Mouse (Mus musculus): Measurements from ENCODE around the gene Ooep. TPM values are rescaled to one million over a fixed set of nuclear protein-coding genes. Genes with fewer than 3 reads are reported as not detected.

The Ooep gene
- polyA plus RNA-seq (2014; fragmentation: Nextera tagmentation; extraction: Ambion mirVana), result 0.24 and 0.40 TPM in 2 replicates

DNA sequence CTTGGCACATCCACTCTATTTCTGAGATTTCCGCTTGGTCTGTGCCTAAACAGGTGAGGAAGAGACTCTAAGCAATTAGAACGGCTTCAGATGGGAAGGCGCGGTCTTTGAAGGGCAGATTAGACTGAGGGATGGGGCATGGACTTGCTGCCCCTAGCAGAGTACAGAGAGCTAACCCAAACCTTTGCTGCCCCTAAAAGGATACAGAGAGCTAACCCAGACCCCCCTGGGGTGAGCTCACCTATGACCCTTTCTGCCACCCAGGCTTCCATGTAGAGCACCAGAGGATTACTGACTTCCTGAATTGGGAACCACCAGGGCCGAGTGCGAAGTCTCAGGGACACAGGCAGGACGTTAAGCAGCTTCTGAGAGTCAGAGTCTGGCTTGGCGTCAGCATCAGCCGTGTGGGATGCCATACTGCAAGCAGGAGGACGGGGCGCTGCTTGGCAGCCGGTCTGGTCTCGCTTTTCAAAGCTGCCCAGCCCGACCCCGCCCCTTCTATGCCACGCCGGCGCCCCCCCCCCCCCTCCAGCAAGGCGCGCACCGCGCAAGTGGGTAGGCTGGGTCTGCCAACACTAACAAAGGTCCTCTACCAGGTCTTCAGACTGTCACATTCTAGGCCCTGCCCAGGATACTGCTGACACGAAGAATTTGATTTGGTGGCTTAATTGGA, at the start of gene Ooep:
Ooep (minus strand) TSS at position 613 of the 673 bp plus-strand sequence.
- no peak within 1 kb of the TSS for H3K27ac ChIP-seq (ENCODE audit: low read depth)
- H3K4me1 ChIP-seq (replicated peaks; ENCODE audit: control insufficient read depth, insufficient read depth, low read length), result 0 out of 2 replicates have a peak, but pooled peaks cover 2% of the 10 kb centered on the region
- ATAC-seq (replicated peaks; ENCODE audit: low FRiP score, low TSS enrichment, low read depth), result peak; percentile 27; the same call in 1 of the 2 replicates
- H3K9me3 ChIP-seq (ENCODE audit: control insufficient read depth, low read length), result no peaks in the 10 kb centered on the region
- WGBS, result 4% methylated on average over 21 of the region's 23 CpGs
- H3K4me2 ChIP-seq (ENCODE audit: low read length), result peak within 1 kb of the TSS; percentile 44
- no peak for DNase-seq (ENCODE audit: low spot score)
- no peak within 1 kb of the TSS for H3K9ac ChIP-seq (ENCODE audit: low read length)
- H3K27me3 ChIP-seq (replicated peaks; ENCODE audit: control insufficient read depth, insufficient read depth, low read length), result no peaks in the 10 kb centered on the region
- H3K4me3 ChIP-seq (ENCODE audit: low read depth, low read length), result peak within 1 kb of the TSS; percentile 13
- no peaks in the 10 kb centered on the region for H3K36me3 ChIP-seq (ENCODE audit: control insufficient read depth, insufficient read depth, low read length)

DNA sequence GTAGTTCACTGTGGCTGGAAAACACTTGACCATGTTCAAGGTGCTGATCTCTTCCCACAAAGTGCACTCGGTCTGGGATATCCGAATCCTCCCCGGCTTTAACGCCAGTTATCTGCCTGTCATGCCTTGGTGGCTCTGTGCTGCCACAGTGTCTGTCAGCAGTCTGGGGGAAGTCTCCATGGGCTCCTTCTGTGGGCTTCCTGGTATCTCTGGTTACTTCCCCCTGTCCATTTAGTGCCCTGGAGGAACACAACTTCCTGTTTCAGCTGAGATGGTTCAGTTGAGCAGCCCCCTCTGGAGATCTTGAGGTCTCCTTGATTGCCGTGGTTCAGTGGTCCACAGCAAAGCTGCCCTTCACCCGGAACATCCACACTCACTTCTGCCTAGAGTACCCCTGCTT, 49.7 kb upstream of the Ooep start:
- WGBS, result 88% methylated on average over 6 of the region's 6 CpGs

GRCm38 (mm10) chr9:78427362-78427781, 48.8 kb upstream of the Ooep start:
- Histone ChIP-seq H3K36me3 (ENCODE audit: control insufficient read depth, insufficient read depth, low read length) (no peaks in the 10 kb centered on the region), H3K9ac (ENCODE audit: low read length) (no peak overlapping the region; the same call in 1 of the 2 replicates), H3K27me3 (replicated peaks; ENCODE audit: control insufficient read depth, insufficient read depth, low read length) (no peaks in the 10 kb centered on the region), H3K4me1 (replicated peaks; ENCODE audit: control insufficient read depth, insufficient read depth, low read length) (no peaks in the 10 kb centered on the region), H3K4me3 (ENCODE audit: low read depth, low read length) (peak overlapping the region; percentile 20), H3K27ac (ENCODE audit: low read depth) (no peak overlapping the region), H3K4me2 (ENCODE audit: low read length) (peak overlapping the region; percentile 63), H3K9me3 (ENCODE audit: control insufficient read depth, low read length) (no peaks in the 10 kb centered on the region)
- WGBS, result 33% methylated on average over 21 of the region's 27 CpGs
- ATAC-seq (replicated peaks; ENCODE audit: low FRiP score, low TSS enrichment, low read depth) (0 out of 2 replicates have a peak, but pooled peaks have one; percentile 27), DNase-seq (ENCODE audit: low spot score) (no peak)

More for the DNA sequence above, 49.7 kb upstream of the Ooep start:
- no peak for DNase-seq (ENCODE audit: low spot score)
- no peak overlapping the region for H3K4me3 ChIP-seq (ENCODE audit: low read depth, low read length)
- no peaks in the 10 kb centered on the region for H3K36me3 ChIP-seq (ENCODE audit: control insufficient read depth, insufficient read depth, low read length)
- H3K9ac ChIP-seq (ENCODE audit: low read length), result no peak overlapping the region
- H3K27ac ChIP-seq (ENCODE audit: low read depth), result no peak overlapping the region
- no peak overlapping the region for H3K4me2 ChIP-seq (ENCODE audit: low read length)
- no peak for ATAC-seq (replicated peaks; ENCODE audit: low FRiP score, low TSS enrichment, low read depth)
- H3K27me3 ChIP-seq (replicated peaks; ENCODE audit: control insufficient read depth, insufficient read depth, low read length), result no peaks in the 10 kb centered on the region
- no peaks in the 10 kb centered on the region for H3K4me1 ChIP-seq (replicated peaks; ENCODE audit: control insufficient read depth, insufficient read depth, low read length)
- H3K9me3 ChIP-seq (ENCODE audit: control insufficient read depth, low read length), result no peaks in the 10 kb centered on the region

- Histone ChIP-seq H3K27me3 (replicated peaks; ENCODE audit: control insufficient read depth, insufficient read depth, low read length) (peaks cover 14% of the 10 kb centered on the region), H3K9me3 (ENCODE audit: control insufficient read depth, low read length) (no peaks in the 10 kb centered on the region), H3K9ac (ENCODE audit: low read length) (no peak overlapping the region), H3K4me1 (replicated peaks; ENCODE audit: control insufficient read depth, insufficient read depth, low read length) (no peaks in the 10 kb centered on the region), H3K4me3 (ENCODE audit: low read depth, low read length) (no peak overlapping the region), H3K36me3 (ENCODE audit: control insufficient read depth, insufficient read depth, low read length) (no peaks in the 10 kb centered on the region), H3K4me2 (ENCODE audit: low read length) (no peak overlapping the region), H3K27ac (ENCODE audit: low read depth) (no peak overlapping the region)
- ATAC-seq (replicated peaks; ENCODE audit: low FRiP score, low TSS enrichment, low read depth) (no peak), DNase-seq (ENCODE audit: low spot score) (no peak)
- 91% methylated on average over 7 of the region's 7 CpGs for WGBS
These were observed 23.1 kb upstream of the Ooep start for GRCm38 (mm10) chr9:78401596-78401995.

GRCm38 (mm10) chr9:78400570-78400969, 22.0 kb upstream of the Ooep start:
- no peak overlapping the region for H3K4me2 ChIP-seq (ENCODE audit: low read length)
- H3K4me3 ChIP-seq (ENCODE audit: low read depth, low read length), result no peak overlapping the region
- WGBS, result 59% methylated on average over 5 of the region's 5 CpGs
- ATAC-seq (replicated peaks; ENCODE audit: low FRiP score, low TSS enrichment, low read depth), result no peak
- no peaks in the 10 kb centered on the region for H3K4me1 ChIP-seq (replicated peaks; ENCODE audit: control insufficient read depth, insufficient read depth, low read length)
- H3K9ac ChIP-seq (ENCODE audit: low read length), result no peak overlapping the region
- H3K27me3 ChIP-seq (replicated peaks; ENCODE audit: control insufficient read depth, insufficient read depth, low read length), result peaks cover 24% of the 10 kb centered on the region
- DNase-seq (ENCODE audit: low spot score), result no peak
- H3K36me3 ChIP-seq (ENCODE audit: control insufficient read depth, insufficient read depth, low read length), result no peaks in the 10 kb centered on the region
- no peaks in the 10 kb centered on the region for H3K9me3 ChIP-seq (ENCODE audit: control insufficient read depth, low read length)
- no peak overlapping the region for H3K27ac ChIP-seq (ENCODE audit: low read depth)

GRCm38 (mm10) chr9:78396517-78396916, 18.0 kb upstream of the Ooep start:
- Histone ChIP-seq H3K27ac (ENCODE audit: low read depth) (no peak overlapping the region), H3K27me3 (replicated peaks; ENCODE audit: control insufficient read depth, insufficient read depth, low read length) (peaks cover 53% of the 10 kb centered on the region), H3K4me3 (ENCODE audit: low read depth, low read length) (peak overlapping the region; percentile 40; the same call in 1 of the 2 replicates)

DNA sequence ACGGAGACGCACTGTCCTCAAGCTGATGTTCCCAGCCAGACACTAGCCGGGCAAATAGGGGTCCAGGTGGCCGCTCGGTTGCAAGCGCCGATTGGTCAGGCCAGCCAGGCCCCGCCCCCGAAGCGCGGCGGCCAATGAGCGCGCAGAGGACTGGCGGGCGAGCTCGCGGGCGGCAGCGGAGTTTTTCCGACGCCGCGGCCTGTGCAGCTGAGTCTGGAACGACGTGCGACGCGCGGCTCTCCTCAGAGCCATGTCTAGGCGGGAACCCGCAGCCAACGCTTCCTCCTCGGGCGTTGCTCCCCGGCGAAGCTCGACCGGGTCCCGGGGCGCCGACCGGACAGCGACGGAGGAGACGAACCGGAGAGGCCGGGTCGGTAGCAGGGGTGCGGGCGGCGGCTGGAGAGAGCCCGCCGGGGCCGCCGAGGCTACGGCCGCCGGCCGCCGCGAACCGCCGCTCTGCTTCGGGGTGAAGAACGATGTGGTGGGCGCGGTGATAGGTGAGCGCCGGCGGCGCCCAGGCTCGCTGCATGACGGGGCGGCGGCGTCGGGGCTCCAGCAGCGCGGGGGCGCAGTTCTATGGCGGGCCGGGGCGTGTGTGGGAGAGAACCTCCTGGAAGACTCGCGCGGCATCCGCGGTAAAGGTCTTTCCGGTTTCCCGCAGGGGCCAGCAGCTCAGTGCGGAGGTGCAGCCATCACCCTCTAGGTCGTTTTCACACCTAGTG, 17.3 kb upstream of the Ooep start, which contains the start of gene Ddx43:
Ddx43 (plus strand) TSS at position 148 of the 722 bp plus-strand sequence.
- Histone ChIP-seq H3K27ac (ENCODE audit: low read depth) (no peak within 1 kb of the TSS), H3K36me3 (ENCODE audit: control insufficient read depth, insufficient read depth, low read length) (no peaks in the 10 kb centered on the region), H3K4me3 (ENCODE audit: low read depth, low read length) (peak within 1 kb of the TSS; percentile 40), H3K27me3 (replicated peaks; ENCODE audit: control insufficient read depth, insufficient read depth, low read length) (peaks cover 53% of the 10 kb centered on the region), H3K9ac (ENCODE audit: low read length) (0 out of 2 replicates have a peak within 1 kb of the TSS, but pooled peaks have one; percentile 30), H3K9me3 (ENCODE audit: control insufficient read depth, low read length) (no peaks in the 10 kb centered on the region), H3K4me1 (replicated peaks; ENCODE audit: control insufficient read depth, insufficient read depth, low read length) (no peaks in the 10 kb centered on the region), H3K4me2 (ENCODE audit: low read length) (peak within 1 kb of the TSS; percentile 63)
- DNase-seq (ENCODE audit: low spot score) (peak; percentile 81), ATAC-seq (replicated peaks; ENCODE audit: low FRiP score, low TSS enrichment, low read depth) (peak; percentile 90)
- 2% methylated on average over 74 of the region's 93 CpGs for WGBS

More at GRCm38 (mm10) chr9:78396517-78396916, 18.0 kb upstream of the Ooep start:
- no peak for DNase-seq (ENCODE audit: low spot score)
- Histone ChIP-seq H3K9me3 (ENCODE audit: control insufficient read depth, low read length) (no peaks in the 10 kb centered on the region), H3K36me3 (ENCODE audit: control insufficient read depth, insufficient read depth, low read length) (no peaks in the 10 kb centered on the region), H3K4me2 (ENCODE audit: low read length) (peak overlapping the region; percentile 63), H3K4me1 (replicated peaks; ENCODE audit: control insufficient read depth, insufficient read depth, low read length) (no peaks in the 10 kb centered on the region), H3K9ac (ENCODE audit: low read length) (no peak overlapping the region)
- 60% methylated on average over 9 of the region's 9 CpGs for WGBS
- no peak for ATAC-seq (replicated peaks; ENCODE audit: low FRiP score, low TSS enrichment, low read depth)

DNA sequence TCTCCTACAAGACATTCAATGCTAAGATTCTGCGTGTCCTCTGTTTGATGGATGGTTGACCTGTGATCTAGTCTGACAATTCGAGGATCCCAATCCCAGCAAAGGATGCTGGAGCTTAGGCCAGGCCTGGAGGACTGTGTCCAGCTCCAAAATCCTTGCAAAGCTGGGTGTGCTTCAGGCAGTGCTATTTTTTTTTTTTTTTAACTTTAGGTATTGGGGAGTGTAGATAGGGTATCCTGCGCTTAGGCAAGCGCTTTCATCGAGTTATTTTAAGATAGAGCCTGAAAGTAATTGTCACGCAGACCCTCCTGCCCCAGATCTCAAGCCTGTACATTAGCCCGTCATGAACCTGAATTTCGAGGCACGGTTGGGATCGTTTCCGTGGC, 16.7 kb upstream of the Ooep start:
- DNase-seq (ENCODE audit: low spot score) (no peak), ATAC-seq (replicated peaks; ENCODE audit: low FRiP score, low TSS enrichment, low read depth) (no peak)
- Histone ChIP-seq H3K36me3 (ENCODE audit: control insufficient read depth, insufficient read depth, low read length) (no peaks in the 10 kb centered on the region), H3K27ac (ENCODE audit: low read depth) (no peak overlapping the region), H3K4me1 (replicated peaks; ENCODE audit: control insufficient read depth, insufficient read depth, low read length) (no peaks in the 10 kb centered on the region), H3K4me3 (ENCODE audit: low read depth, low read length) (peak overlapping the region; percentile 40), H3K9me3 (ENCODE audit: control insufficient read depth, low read length) (no peaks in the 10 kb centered on the region), H3K9ac (ENCODE audit: low read length) (no peak overlapping the region), H3K4me2 (ENCODE audit: low read length) (peak overlapping the region; percentile 63), H3K27me3 (replicated peaks; ENCODE audit: control insufficient read depth, insufficient read depth, low read length) (peaks cover 53% of the 10 kb centered on the region)
- 34% methylated on average over 11 of the region's 11 CpGs for WGBS

Measured in intestine, embryonic 14.5 days (tissue).